Mouse (Mus musculus): ENCODE results near the gene Lrrk1. TPM values are rescaled to one million over a fixed set of nuclear protein-coding genes. Genes with fewer than 3 reads are reported as not detected.

The Lrrk1 gene
- polyA plus RNA-seq, 1 experiment from 2014 or later, result 15.4 TPM

DNA sequence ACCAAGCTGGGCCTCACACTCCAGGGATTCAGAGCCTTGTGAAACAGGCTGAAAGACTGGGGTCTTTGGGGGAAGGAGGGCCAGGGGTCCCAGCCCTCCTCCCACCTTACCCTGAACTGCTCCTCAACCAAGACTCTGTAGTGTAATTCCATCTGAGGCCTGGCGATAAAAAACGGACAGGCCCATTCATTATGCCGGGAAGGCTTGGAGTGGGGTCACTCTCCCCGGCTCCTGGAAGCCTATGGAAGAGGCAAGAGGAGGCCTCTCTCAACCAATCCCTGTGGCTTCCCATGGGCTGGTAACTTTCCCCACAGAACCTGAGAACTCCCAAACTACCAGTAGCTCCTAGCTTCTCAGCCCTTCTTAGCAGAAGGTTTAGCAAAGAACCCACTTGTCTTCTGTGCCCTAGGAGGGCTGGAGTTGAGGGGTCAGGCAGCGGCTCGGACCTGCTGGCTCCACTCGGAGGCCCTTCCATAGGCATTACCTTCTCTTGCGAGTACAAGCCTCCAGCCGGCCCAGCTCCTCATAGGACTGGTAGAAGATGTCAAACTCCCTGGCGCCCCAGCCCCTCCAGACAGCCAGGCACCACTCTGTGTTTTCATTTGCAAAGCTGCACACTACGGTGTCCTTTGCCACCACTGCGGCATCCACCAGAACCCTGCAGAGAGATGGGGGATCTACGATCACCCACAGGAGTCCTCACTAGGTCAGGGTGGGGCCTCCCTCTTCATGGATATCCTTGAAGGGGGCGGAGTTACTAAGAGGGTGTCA is 128.5 kb downstream of the Lrrk1 start:
- H3K27ac ChIP-seq (ENCODE audit: low read length), result peak overlapping the region; percentile 13; the same call in 1 of the 2 replicates
- WGBS, result 71% methylated on average over 14 of the region's 14 CpGs
- H3K4me2 ChIP-seq (ENCODE audit: low read depth, low read length), result no peak overlapping the region
- no peak for ATAC-seq
- H3K4me3 ChIP-seq (ENCODE audit: low read length), result no peak overlapping the region
- peaks cover 5% of the 10 kb centered on the region for H3K36me3 ChIP-seq (ENCODE audit: control insufficient read depth, insufficient read depth, low read length)
- no peaks in the 10 kb centered on the region for H3K27me3 ChIP-seq (replicated peaks; ENCODE audit: control insufficient read depth, insufficient read depth, low read length)
- H3K9me3 ChIP-seq (ENCODE audit: control insufficient read depth, low read length), result no peaks in the 10 kb centered on the region
- H3K4me1 ChIP-seq (ENCODE audit: control insufficient read depth, insufficient read depth, low read length), result peaks cover 6% of the 10 kb centered on the region; the same call in 1 of the 2 replicates
- no peak overlapping the region for H3K9ac ChIP-seq (ENCODE audit: low read depth, low read length)

DNA sequence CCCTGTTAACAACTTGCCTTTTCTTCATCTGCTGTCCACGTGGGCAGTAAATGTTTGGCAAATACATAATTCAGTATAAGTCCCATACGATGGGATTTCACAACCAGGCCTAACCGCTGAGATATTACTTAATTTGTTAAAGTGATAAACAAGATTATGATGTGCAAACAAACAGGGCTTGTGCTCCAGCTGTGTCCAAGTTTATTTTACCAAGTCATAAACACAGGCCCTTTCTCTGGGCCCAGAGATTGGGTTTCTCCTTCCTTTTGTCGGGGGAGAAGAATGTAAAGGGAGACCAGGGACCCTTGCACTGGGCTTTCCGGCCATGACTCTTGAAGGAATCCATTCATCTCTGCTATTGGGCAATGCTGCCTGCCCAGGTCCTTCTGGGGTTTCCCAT is 129.2 kb downstream of the Lrrk1 start:
- 59% methylated on average over 5 of the region's 5 CpGs for WGBS
- H3K9ac ChIP-seq (ENCODE audit: low read depth, low read length), result no peak overlapping the region
- 0 out of 2 replicates have a peak overlapping the region, but pooled peaks have one; percentile 13 for H3K27ac ChIP-seq (ENCODE audit: low read length)
- H3K4me1 ChIP-seq (ENCODE audit: control insufficient read depth, insufficient read depth, low read length), result peaks cover 6% of the 10 kb centered on the region; the same call in 1 of the 2 replicates
- peaks cover 5% of the 10 kb centered on the region for H3K36me3 ChIP-seq (ENCODE audit: control insufficient read depth, insufficient read depth, low read length)
- no peaks in the 10 kb centered on the region for H3K9me3 ChIP-seq (ENCODE audit: control insufficient read depth, low read length)
- H3K4me2 ChIP-seq (ENCODE audit: low read depth, low read length), result no peak overlapping the region
- ATAC-seq, result no peak
- H3K27me3 ChIP-seq (replicated peaks; ENCODE audit: control insufficient read depth, insufficient read depth, low read length), result no peaks in the 10 kb centered on the region
- H3K4me3 ChIP-seq (ENCODE audit: low read length), result no peak overlapping the region

DNA sequence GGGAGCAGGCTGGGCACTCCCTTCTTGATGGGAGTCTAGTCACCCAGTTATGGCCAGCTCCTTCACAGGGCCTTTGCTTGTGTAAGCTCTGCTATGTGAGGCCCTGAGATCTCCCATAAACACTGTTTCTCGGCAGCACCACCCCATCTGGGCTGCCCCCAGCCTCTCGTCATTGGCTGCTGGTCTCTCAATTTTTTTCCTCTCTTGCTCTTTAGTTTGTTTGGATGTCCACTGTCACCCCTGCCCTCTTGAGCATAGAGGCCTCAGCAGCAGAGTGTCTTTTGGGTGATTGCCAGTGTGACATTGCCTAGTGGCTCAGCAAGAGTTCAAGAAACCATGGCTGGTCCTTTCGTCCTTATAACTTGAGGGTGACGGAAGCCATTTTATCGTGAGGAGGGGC is 130.9 kb downstream of the Lrrk1 start:
- Histone ChIP-seq H3K4me3 (ENCODE audit: low read length) (no peak overlapping the region), H3K9ac (ENCODE audit: low read depth, low read length) (no peak overlapping the region), H3K27ac (ENCODE audit: low read length) (no peak overlapping the region), H3K4me1 (ENCODE audit: control insufficient read depth, insufficient read depth, low read length) (peaks cover 6% of the 10 kb centered on the region; the same call in 1 of the 2 replicates), H3K27me3 (replicated peaks; ENCODE audit: control insufficient read depth, insufficient read depth, low read length) (no peaks in the 10 kb centered on the region), H3K36me3 (ENCODE audit: control insufficient read depth, insufficient read depth, low read length) (no peaks in the 10 kb centered on the region), H3K9me3 (ENCODE audit: control insufficient read depth, low read length) (no peaks in the 10 kb centered on the region), H3K4me2 (ENCODE audit: low read depth, low read length) (no peak overlapping the region)
- WGBS, result 80% methylated on average over 5 of the region's 5 CpGs
- no peak for ATAC-seq

DNA sequence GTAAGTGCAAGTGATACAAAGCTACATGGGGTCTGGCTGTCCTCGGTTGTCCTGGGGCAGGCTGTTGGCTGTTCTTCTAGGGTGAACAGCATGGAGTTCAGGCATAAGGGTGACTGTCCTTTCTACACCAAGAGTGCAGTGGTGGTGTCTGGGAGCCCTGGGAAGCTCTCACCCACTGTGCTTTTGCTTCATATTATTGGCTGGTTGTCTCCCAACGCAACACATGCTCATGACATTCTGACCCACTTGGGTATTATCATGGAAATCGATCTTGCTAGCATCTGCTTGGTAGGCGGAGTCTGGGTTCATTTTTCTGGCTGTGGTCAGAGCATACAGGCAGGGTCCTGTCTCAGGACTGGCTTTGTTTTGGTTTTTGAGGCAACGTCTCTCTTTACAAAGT is 131.7 kb downstream of the Lrrk1 start:
- ATAC-seq, result no peak
- Histone ChIP-seq H3K27me3 (replicated peaks; ENCODE audit: control insufficient read depth, insufficient read depth, low read length) (no peaks in the 10 kb centered on the region), H3K4me3 (ENCODE audit: low read length) (no peak overlapping the region), H3K27ac (ENCODE audit: low read length) (no peak overlapping the region), H3K36me3 (ENCODE audit: control insufficient read depth, insufficient read depth, low read length) (no peaks in the 10 kb centered on the region), H3K9me3 (ENCODE audit: control insufficient read depth, low read length) (no peaks in the 10 kb centered on the region), H3K4me1 (ENCODE audit: control insufficient read depth, insufficient read depth, low read length) (peaks cover 6% of the 10 kb centered on the region; the same call in 1 of the 2 replicates), H3K4me2 (ENCODE audit: low read depth, low read length) (no peak overlapping the region), H3K9ac (ENCODE audit: low read depth, low read length) (no peak overlapping the region)
- WGBS, result 85% methylated on average over 5 of the region's 5 CpGs

DNA sequence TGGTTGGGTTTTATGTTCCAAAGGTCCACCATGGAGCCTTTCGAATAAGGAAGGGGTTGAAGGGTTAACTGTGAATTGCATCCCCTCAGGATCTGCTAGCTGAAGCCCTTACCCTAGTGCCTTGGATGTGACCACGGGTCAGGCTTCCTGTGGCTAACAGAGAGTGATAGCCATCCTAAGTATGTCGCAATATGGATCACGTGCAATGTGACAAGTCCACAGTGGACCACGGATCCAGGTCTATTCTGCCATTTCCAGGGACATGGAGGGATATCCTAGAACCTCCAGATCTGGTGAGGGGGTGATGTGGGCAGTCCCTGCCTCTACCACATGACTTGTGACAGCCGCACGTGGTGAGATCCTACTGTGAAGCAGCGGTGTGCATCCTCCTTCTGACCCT is 133.2 kb downstream of the Lrrk1 start:
- ATAC-seq, result no peak
- Histone ChIP-seq H3K4me3 (ENCODE audit: low read length) (no peak overlapping the region), H3K4me1 (ENCODE audit: control insufficient read depth, insufficient read depth, low read length) (peaks cover 6% of the 10 kb centered on the region; the same call in 1 of the 2 replicates), H3K9ac (ENCODE audit: low read depth, low read length) (no peak overlapping the region), H3K36me3 (ENCODE audit: control insufficient read depth, insufficient read depth, low read length) (no peaks in the 10 kb centered on the region), H3K27me3 (replicated peaks; ENCODE audit: control insufficient read depth, insufficient read depth, low read length) (no peaks in the 10 kb centered on the region), H3K27ac (ENCODE audit: low read length) (no peak overlapping the region), H3K9me3 (ENCODE audit: control insufficient read depth, low read length) (no peaks in the 10 kb centered on the region), H3K4me2 (ENCODE audit: low read depth, low read length) (no peak overlapping the region)
- WGBS, result 88% methylated on average over 8 of the region's 8 CpGs

DNA sequence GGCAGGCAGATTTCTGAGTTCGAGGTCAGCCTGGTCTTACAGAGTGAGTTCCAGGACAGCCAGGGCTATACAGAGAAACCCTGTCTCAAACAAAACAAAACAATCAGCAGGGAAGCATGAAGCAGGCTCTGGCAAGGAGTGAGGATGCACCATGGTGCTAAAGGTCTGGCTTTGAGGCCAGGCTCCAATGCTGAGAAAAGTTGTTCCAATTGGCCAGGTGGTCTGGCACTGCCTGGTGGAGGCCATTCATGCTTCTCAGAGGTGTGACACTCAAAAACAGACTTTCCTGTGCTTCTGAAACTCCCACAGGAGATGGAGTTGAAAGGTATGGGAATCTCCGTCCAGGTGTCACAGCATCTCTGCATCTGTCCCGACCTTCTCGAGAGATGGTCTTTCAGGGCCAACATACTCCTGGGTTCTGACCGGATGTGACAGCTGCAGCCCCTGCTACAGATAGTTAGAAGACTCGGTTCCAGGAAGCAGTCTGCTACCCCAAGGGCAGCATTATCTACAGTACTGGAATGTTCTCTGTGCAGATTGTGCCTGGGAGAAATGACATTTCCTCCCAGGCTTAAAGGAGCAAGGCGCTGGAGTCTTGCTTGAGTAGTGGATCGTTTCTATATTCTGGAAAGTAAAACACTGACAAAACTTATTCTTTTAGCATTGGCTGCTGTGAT is 134.0 kb downstream of the Lrrk1 start:
- Histone ChIP-seq H3K9ac (ENCODE audit: low read depth, low read length) (no peak overlapping the region), H3K4me3 (ENCODE audit: low read length) (no peak overlapping the region), H3K4me1 (ENCODE audit: control insufficient read depth, insufficient read depth, low read length) (peaks cover 5% of the 10 kb centered on the region), H3K9me3 (ENCODE audit: control insufficient read depth, low read length) (no peaks in the 10 kb centered on the region), H3K4me2 (ENCODE audit: low read depth, low read length) (no peak overlapping the region), H3K27me3 (replicated peaks; ENCODE audit: control insufficient read depth, insufficient read depth, low read length) (no peaks in the 10 kb centered on the region), H3K36me3 (ENCODE audit: control insufficient read depth, insufficient read depth, low read length) (no peaks in the 10 kb centered on the region), H3K27ac (ENCODE audit: low read length) (no peak overlapping the region)
- WGBS, result 86% methylated on average over 8 of the region's 8 CpGs
- no peak for ATAC-seq

DNA sequence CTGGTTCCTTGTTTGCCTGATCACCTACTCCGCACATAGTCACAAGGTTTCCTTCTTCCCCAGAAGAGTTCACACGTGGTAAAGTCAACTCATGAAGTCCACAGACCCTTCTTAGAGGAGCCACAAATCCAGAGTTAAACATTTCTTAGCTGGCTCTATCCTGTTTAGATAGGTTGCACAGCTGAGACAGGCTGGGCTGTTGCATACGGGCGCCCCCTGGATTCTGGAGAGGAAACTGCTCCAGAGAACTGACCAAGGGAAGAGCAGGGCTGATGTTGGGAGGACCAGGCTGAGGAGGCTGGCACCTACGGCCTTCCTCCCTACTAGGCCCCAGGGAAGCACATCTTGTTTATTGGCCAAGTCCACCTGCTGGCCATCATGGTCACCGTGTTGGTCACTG is 138.1 kb downstream of the Lrrk1 start:
- Histone ChIP-seq H3K4me2 (ENCODE audit: low read depth, low read length) (no peak overlapping the region), H3K9me3 (ENCODE audit: control insufficient read depth, low read length) (no peaks in the 10 kb centered on the region), H3K27me3 (replicated peaks; ENCODE audit: control insufficient read depth, insufficient read depth, low read length) (no peaks in the 10 kb centered on the region), H3K9ac (ENCODE audit: low read depth, low read length) (no peak overlapping the region), H3K36me3 (ENCODE audit: control insufficient read depth, insufficient read depth, low read length) (no peaks in the 10 kb centered on the region), H3K4me1 (ENCODE audit: control insufficient read depth, insufficient read depth, low read length) (peaks cover 4% of the 10 kb centered on the region; the same call in 1 of the 2 replicates), H3K4me3 (ENCODE audit: low read length) (no peak overlapping the region), H3K27ac (ENCODE audit: low read length) (0 out of 2 replicates have a peak overlapping the region, but pooled peaks have one; percentile 31)
- WGBS, result 23% methylated on average over 6 of the region's 6 CpGs
- ATAC-seq, result peak; percentile 91

- no peak overlapping the region for H3K4me3 ChIP-seq (ENCODE audit: low read length)
- H3K4me2 ChIP-seq (ENCODE audit: low read depth, low read length), result no peak overlapping the region
- no peak overlapping the region for H3K9ac ChIP-seq (ENCODE audit: low read depth, low read length)
- ATAC-seq, result no peak; the same call in 1 of the 2 replicates
- no peaks in the 10 kb centered on the region for H3K27me3 ChIP-seq (replicated peaks; ENCODE audit: control insufficient read depth, insufficient read depth, low read length)
- H3K27ac ChIP-seq (ENCODE audit: low read length), result 0 out of 2 replicates have a peak overlapping the region, but pooled peaks have one; percentile 31
- 77% methylated on average over 3 of the region's 3 CpGs for WGBS
- no peaks in the 10 kb centered on the region for H3K9me3 ChIP-seq (ENCODE audit: control insufficient read depth, low read length)
- no peaks in the 10 kb centered on the region for H3K36me3 ChIP-seq (ENCODE audit: control insufficient read depth, insufficient read depth, low read length)
- peaks cover 4% of the 10 kb centered on the region; the same call in 1 of the 2 replicates for H3K4me1 ChIP-seq (ENCODE audit: control insufficient read depth, insufficient read depth, low read length)
Measured at GRCm38 (mm10) chr7:66249426-66249825, 138.7 kb downstream of the Lrrk1 start.

GRCm38 (mm10) chr7:66249020-66249419 is 139.1 kb downstream of the Lrrk1 start:
- Histone ChIP-seq H3K9me3 (ENCODE audit: control insufficient read depth, low read length) (no peaks in the 10 kb centered on the region), H3K9ac (ENCODE audit: low read depth, low read length) (no peak overlapping the region), H3K27ac (ENCODE audit: low read length) (no peak overlapping the region), H3K36me3 (ENCODE audit: control insufficient read depth, insufficient read depth, low read length) (no peaks in the 10 kb centered on the region), H3K4me1 (ENCODE audit: control insufficient read depth, insufficient read depth, low read length) (peaks cover 4% of the 10 kb centered on the region; the same call in 1 of the 2 replicates), H3K27me3 (replicated peaks; ENCODE audit: control insufficient read depth, insufficient read depth, low read length) (no peaks in the 10 kb centered on the region), H3K4me3 (ENCODE audit: low read length) (no peak overlapping the region), H3K4me2 (ENCODE audit: low read depth, low read length) (no peak overlapping the region)
- 47% methylated on average over 2 of the region's 2 CpGs for WGBS
- ATAC-seq, result no peak
